Comparison of ENCODE assay signal across 13 mouse cellular contexts in genomic region chr1:64524661-64525060, GRCm38 (mm10).
"Had no signal": no experiment of that assay in that cellular context is flagged by ENCODE, and none has a peak within 500 bp of the region (broad histone marks: within the 10 kb centered on the region; RNA-seq: fewer than 3 reads in every experiment).

No protein-coding gene starts in this region.

- H3K4me1 ChIP-seq: midbrain, embryonic 10.5 days had no signal

- DNase-seq: kidney, adult 8-10 months; kidney, postnatal 36 days; lung, adult 18-20 months; midbrain, embryonic 14.5 days; thymus, adult 2 months; thymus, postnatal 36 days had no signal

- ATAC-seq: inflammation-experienced regulatory T-cells, adult 6 months; intestine, postnatal 0 days had no signal

- H3K27ac ChIP-seq: kidney, postnatal 0 days; layer of hippocampus, adult 2 months; limb, embryonic 12.5 days; midbrain, embryonic 10.5 days had no signal

- H3K9me3 ChIP-seq: limb, embryonic 12.5 days; midbrain, embryonic 10.5 days had no signal

- H3K9ac ChIP-seq: limb, embryonic 12.5 days had no signal

- H3K27me3 ChIP-seq: limb, embryonic 12.5 days had no signal

- H3K4me3 ChIP-seq: layer of hippocampus, adult 2 months; limb, embryonic 12.5 days; midbrain, embryonic 10.5 days; myocyte had no signal

- H3K4me2 ChIP-seq: limb, embryonic 12.5 days had no signal
